Mouse (Mus musculus) effector memory CD4-positive, alpha-beta T cell, adult 5 months (primary cell): ENCODE measurements around the gene Olfr1254. TPM values are rescaled to one million over a fixed set of nuclear protein-coding genes. Genes with fewer than 3 reads are reported as not detected.

Experiments
- polyA plus RNA-seq: library from polyadenylated mRNA; unstranded; fragments of 100-300 nt; shearing (Covaris generic); gene quantifications from one replicate; pipeline ENCODE4 v1.2.1, GENCODE M21; 2017

The Olfr1254 gene
- polyA plus RNA-seq, result not detected

GRCm38 (mm10) chr2:89793519-89793918 is at the start of gene Olfr1254:
Olfr1254 (minus strand) TSS chr2:89793619.

GRCm38 (mm10) chr2:89841455-89841854 is 48.0 kb upstream of the Olfr1254 start, which contains the start of gene Olfr1256:
Olfr1256 (minus strand) TSS chr2:89841555.

DNA sequence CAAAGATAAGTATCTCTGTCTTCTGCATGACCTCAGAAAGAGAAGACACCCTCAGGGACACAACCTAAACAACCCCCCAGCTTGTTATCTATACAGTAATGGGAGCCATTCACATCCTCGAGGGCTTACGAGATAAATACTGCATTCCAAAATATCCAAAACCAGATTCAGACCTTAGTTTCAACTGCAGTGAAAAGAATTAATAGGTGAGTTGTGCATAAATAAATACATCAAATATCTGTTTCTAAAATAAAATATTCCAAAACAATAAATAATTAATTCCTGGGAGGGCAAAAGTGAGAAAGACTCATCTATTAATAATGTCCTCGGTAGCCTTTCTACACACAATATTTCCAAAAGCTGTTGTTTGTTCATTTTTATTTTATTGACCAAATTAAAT is 18.3 kb upstream of the Olfr1254 start, which contains the start of gene Olfr1255:
Gene Olfr1255, plus strand, starts transcription at position 301 of the 400 bp plus-strand sequence.

GRCm38 (mm10) chr2:89756990-89757389 is 36.4 kb downstream of the Olfr1254 start, which contains the start of gene Olfr1253:
Olfr1253 (minus strand) TSS chr2:89757090.

Other genes starting within 250 kb of the Olfr1254 start
- not detected for gene Olfr1245, start 215.2 kb downstream of the Olfr1254 start, polyA plus RNA-seq
- not detected for gene Olfr1246, start 200.5 kb downstream of the Olfr1254 start, polyA plus RNA-seq
- gene Olfr1247, start 179.5 kb downstream of the Olfr1254 start, polyA plus RNA-seq, result not detected
- not detected for gene Olfr1248, start 175.4 kb downstream of the Olfr1254 start, polyA plus RNA-seq
- not detected for gene Olfr1249, start 158.6 kb downstream of the Olfr1254 start, polyA plus RNA-seq
- not detected for gene Olfr1250, start 132.2 kb downstream of the Olfr1254 start, polyA plus RNA-seq
- not detected for gene Olfr1251, start 121.7 kb downstream of the Olfr1254 start, polyA plus RNA-seq
- gene Olfr1252, start 68.6 kb downstream of the Olfr1254 start, polyA plus RNA-seq, result not detected
- gene Olfr1253, start 36.5 kb downstream of the Olfr1254 start, polyA plus RNA-seq, result not detected
- gene Olfr1255, start 18.4 kb upstream of the Olfr1254 start, polyA plus RNA-seq, result not detected
- not detected for gene Olfr1256, start 47.9 kb upstream of the Olfr1254 start, polyA plus RNA-seq
- gene Olfr48, start 54.6 kb upstream of the Olfr1254 start, polyA plus RNA-seq, result not detected
- gene Olfr1257, start 84.8 kb upstream of the Olfr1254 start, polyA plus RNA-seq, result not detected
- gene Olfr1258, start 133.7 kb upstream of the Olfr1254 start, polyA plus RNA-seq, result 0.31 TPM
- not detected for gene Olfr1259, start 155.0 kb upstream of the Olfr1254 start, polyA plus RNA-seq
- 0.09 TPM for gene Olfr1260, start 180.7 kb upstream of the Olfr1254 start, polyA plus RNA-seq
- gene Olfr1261, start 197.6 kb upstream of the Olfr1254 start, polyA plus RNA-seq, result not detected
- gene Olfr1262, start 206.5 kb upstream of the Olfr1254 start, polyA plus RNA-seq, result not detected
- gene Olfr1263, start 218.5 kb upstream of the Olfr1254 start, polyA plus RNA-seq, result 0.09 TPM
- gene Olfr1264, start 232.0 kb upstream of the Olfr1254 start, polyA plus RNA-seq, result not detected
- gene Olfr1265, start 241.7 kb upstream of the Olfr1254 start, polyA plus RNA-seq, result 0.06 TPM